Mouse (Mus musculus) lung, embryonic 14.5 days (tissue): ENCODE measurements around the gene Fbf1. TPM values are rescaled to one million over a fixed set of nuclear protein-coding genes. Genes with fewer than 3 reads are reported as not detected.

Experiments
- ATAC-seq: fragments of 200-750 bp; cut with Nextera tagmentation; 2 replicates; pipeline ENCODE4 v1.8.0; 2017; ENCODE audit warnings: mild to moderate bottlenecking, moderate TSS enrichment, moderate library complexity; ENCODE audit not compliant: insufficient read depth
- DNase-seq: peaks from one replicate; pipeline ENCODE4 v3.0.0-alpha.2; 2015
- H3K27ac ChIP-seq: fragments of 300-500 bp; sonication (generic); 2 replicates; pipeline ENCODE4 v1.5.1; 2014; ENCODE audit warnings: low read depth, mild to moderate bottlenecking, moderate library complexity
- H3K27me3 ChIP-seq: fragments of 300-500 bp; sonication (generic); 2 replicates; pipeline ENCODE4 v1.6.1; 2014; ENCODE audit warnings: low read length, control low read depth; ENCODE audit not compliant: insufficient read depth
- H3K36me3 ChIP-seq: fragments of 300-500 bp; sonication (generic); 2 replicates; pipeline ENCODE4 v1.6.1; 2014; ENCODE audit warnings: control low read depth; ENCODE audit not compliant: insufficient read depth
- H3K4me1 ChIP-seq: fragments of 300-500 bp; sonication (generic); 2 replicates; pipeline ENCODE4 v1.6.1; 2014; ENCODE audit warnings: antibody characterized with exemption, control low read depth; ENCODE audit not compliant: insufficient read depth
- H3K4me2 ChIP-seq: fragments of 300-500 bp; sonication (generic); 2 replicates; pipeline ENCODE4 v1.6.1; 2014; ENCODE audit warnings: mild to moderate bottlenecking
- H3K4me3 ChIP-seq: fragments of 300-500 bp; sonication (generic); 2 replicates; pipeline ENCODE4 v1.5.1; 2014; ENCODE audit warnings: low read depth, low read length
- H3K9ac ChIP-seq: fragments of 300-500 bp; sonication (generic); 2 replicates; pipeline ENCODE4 v1.6.1; 2014
- H3K9me3 ChIP-seq: fragments of 300-500 bp; sonication (generic); 2 replicates; pipeline ENCODE4 v1.6.1; 2016; ENCODE audit warnings: low read depth, low read length, control low read depth
- CTCF ChIP-seq: IDR thresholded peaks from 2 replicates; pipeline ENCODE4 v1.5.1; 2016; ENCODE audit warnings: antibody characterized with exemption, low read depth
- WGBS: fragments of 180-500 bp; shearing (Covaris S2); extraction: QIAGEN DNeasy Blood & Tissue Kit; methylation state at CpG from one replicate; pipeline ENCODE4 v1.1.7; 2014; 5-methylcytosine and 5-hydroxymethylcytosine counted together
- polyA plus RNA-seq: library from polyadenylated mRNA; unstranded; fragments of >200 nt; fragmentation: Nextera tagmentation; extraction: Ambion mirVana; gene quantifications from 2 replicates; pipeline ENCODE4 v1.2.1, GENCODE M21; 2014

Gene Fbf1
- polyA plus RNA-seq, result 30.9 and 35.2 TPM in 2 replicates

GRCm38 (mm10) chr11:116167884-116168439 is at the start of gene Fbf1:
Gene Fbf1, minus strand, starts transcription at chr11:116168166.
- peaks cover 56% of the 10 kb centered on the region for H3K36me3 ChIP-seq
- TF ChIP-seq CTCF, result no peak
- H3K27ac ChIP-seq, result peak within 1 kb of the TSS; percentile 95
- H3K27me3 ChIP-seq, result no peaks in the 10 kb centered on the region
- H3K9ac ChIP-seq, result peak within 1 kb of the TSS; percentile 76
- H3K4me1 ChIP-seq, result peaks cover 7% of the 10 kb centered on the region; the same call in 1 of the 2 replicates
- H3K4me2 ChIP-seq, result peak within 1 kb of the TSS; percentile 68
- no peaks in the 10 kb centered on the region for H3K9me3 ChIP-seq
- WGBS, result under 1% methylated on average over 40 of the region's 40 CpGs
- peak within 1 kb of the TSS; percentile 67 for H3K4me3 ChIP-seq
- peak; percentile 98 for DNase-seq
- ATAC-seq, result peak; percentile 97

- Histone ChIP-seq H3K4me1 (peaks cover 11% of the 10 kb centered on the region), H3K27me3 (peaks cover 5% of the 10 kb centered on the region; the same call in 1 of the 2 replicates), H3K4me2 (no peak overlapping the region), H3K9ac (no peak overlapping the region), H3K36me3 (no peaks in the 10 kb centered on the region), H3K4me3 (no peak overlapping the region), H3K9me3 (peaks cover 1% of the 10 kb centered on the region; the same call in 1 of the 2 replicates), H3K27ac (no peak overlapping the region)
- 71% methylated on average over 11 of the region's 11 CpGs for WGBS
- no peak for ATAC-seq
- no peak for TF ChIP-seq CTCF
- DNase-seq, result no peak
These were observed 48.6 kb upstream of the Fbf1 start for GRCm38 (mm10) chr11:116216549-116216948.

- H3K27me3 ChIP-seq, result no peaks in the 10 kb centered on the region
- no peak overlapping the region for H3K4me2 ChIP-seq
- no peaks in the 10 kb centered on the region for H3K9me3 ChIP-seq
- no peak for DNase-seq
- ATAC-seq, result no peak
- H3K27ac ChIP-seq, result no peak overlapping the region
- H3K4me1 ChIP-seq, result peaks cover 11% of the 10 kb centered on the region
- H3K36me3 ChIP-seq, result no peaks in the 10 kb centered on the region
- TF ChIP-seq CTCF, result no peak
- 90% methylated on average over 6 of the region's 6 CpGs for whole genome bisulfite sequencing
- no peak overlapping the region for H3K9ac ChIP-seq
- no peak overlapping the region for H3K4me3 ChIP-seq
These were observed 48.0 kb upstream of the Fbf1 start for GRCm38 (mm10) chr11:116215991-116216390.

- peak; percentile 46 for DNase-seq
- Histone ChIP-seq H3K27me3 (no peaks in the 10 kb centered on the region), H3K9me3 (no peaks in the 10 kb centered on the region), H3K4me1 (peaks cover 11% of the 10 kb centered on the region), H3K4me2 (no peak overlapping the region), H3K4me3 (no peak overlapping the region), H3K9ac (no peak overlapping the region), H3K36me3 (no peaks in the 10 kb centered on the region), H3K27ac (no peak overlapping the region)
- no peak for ATAC-seq
- TF ChIP-seq CTCF, result peak; percentile 63
- 73% methylated on average over 7 of the region's 7 CpGs for WGBS
These were observed 47.2 kb upstream of the Fbf1 start for GRCm38 (mm10) chr11:116215181-116215580.

GRCm38 (mm10) chr11:116213877-116214510 is 46.0 kb upstream of the Fbf1 start:
- no peak for TF ChIP-seq CTCF
- Histone ChIP-seq H3K4me1 (peaks cover 1% of the 10 kb centered on the region), H3K9me3 (no peaks in the 10 kb centered on the region), H3K4me3 (no peak overlapping the region), H3K36me3 (0 out of 2 replicates have a peak, but pooled peaks cover 4% of the 10 kb centered on the region), H3K27me3 (no peaks in the 10 kb centered on the region), H3K9ac (no peak overlapping the region), H3K4me2 (no peak overlapping the region), H3K27ac (no peak overlapping the region)
- ATAC-seq (no peak), DNase-seq (peak; percentile 41)
- 72% methylated on average over 13 of the region's 13 CpGs for WGBS

GRCm38 (mm10) chr11:116212847-116213246 is 44.9 kb upstream of the Fbf1 start:
- Histone ChIP-seq H3K9me3 (no peaks in the 10 kb centered on the region), H3K4me1 (no peaks in the 10 kb centered on the region), H3K27me3 (no peaks in the 10 kb centered on the region), H3K4me3 (no peak overlapping the region), H3K36me3 (0 out of 2 replicates have a peak, but pooled peaks cover 4% of the 10 kb centered on the region), H3K9ac (no peak overlapping the region), H3K27ac (no peak overlapping the region), H3K4me2 (no peak overlapping the region)
- no peak for TF ChIP-seq CTCF
- WGBS, result 79% methylated on average over 6 of the region's 6 CpGs
- no peak for DNase-seq
- ATAC-seq, result no peak

GRCm38 (mm10) chr11:116210696-116211095 is 42.7 kb upstream of the Fbf1 start:
- no peak for ATAC-seq
- Histone ChIP-seq H3K27ac (no peak overlapping the region), H3K4me3 (no peak overlapping the region), H3K36me3 (peaks cover 20% of the 10 kb centered on the region), H3K4me1 (no peaks in the 10 kb centered on the region), H3K27me3 (no peaks in the 10 kb centered on the region), H3K4me2 (no peak overlapping the region), H3K9ac (no peak overlapping the region), H3K9me3 (no peaks in the 10 kb centered on the region)
- whole genome bisulfite sequencing, result 60% methylated on average over 5 of the region's 5 CpGs
- no peak for TF ChIP-seq CTCF
- DNase-seq, result no peak
